Mouse (Mus musculus): Measurements from ENCODE around the gene Pdcl2. TPM values are rescaled to one million over a fixed set of nuclear protein-coding genes. Genes with fewer than 3 reads are reported as not detected.

Gene Pdcl2
- polyA plus RNA-seq, 1 experiment, result not detected

DNA sequence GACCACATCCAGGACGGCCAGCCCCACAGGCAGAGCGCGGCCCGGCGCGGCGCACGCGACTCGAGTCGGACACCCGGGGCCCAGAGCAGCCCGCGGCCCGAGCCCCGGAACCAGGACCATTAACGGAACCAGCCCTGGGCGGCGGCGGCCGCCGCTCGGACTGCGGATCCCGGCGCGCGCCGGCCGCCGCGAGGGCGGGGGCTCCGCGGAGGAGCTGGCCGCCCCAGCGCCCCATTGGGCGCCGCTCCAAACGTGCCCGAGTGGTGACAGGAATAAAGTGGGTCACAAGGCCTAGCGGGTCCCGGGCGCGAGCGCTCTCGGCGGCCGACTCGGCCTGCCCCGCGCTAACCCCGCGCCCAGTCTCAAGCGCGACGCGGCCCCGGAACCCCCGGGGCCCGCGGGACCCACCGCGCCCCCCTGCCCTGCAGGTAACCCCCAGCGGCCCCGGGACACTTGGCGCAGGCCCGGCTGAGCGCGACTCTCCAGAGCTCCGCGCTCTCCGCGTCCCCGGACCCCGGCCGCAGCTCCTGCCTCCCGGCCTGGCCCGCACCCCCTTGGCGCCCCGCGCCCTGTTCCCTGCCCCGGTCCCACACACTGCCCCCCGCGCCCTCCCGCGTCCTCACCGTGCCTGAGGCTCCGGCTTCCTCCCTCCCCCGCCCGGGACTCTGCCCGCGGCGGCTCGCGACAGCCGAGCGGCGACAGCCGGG, 27.1 kb downstream of the Pdcl2 start:
- DNase-seq (ENCODE audit: extremely low spot score in 1 of 2, low spot score in 1 of 2), result peak; percentile 11 to 75

DNA sequence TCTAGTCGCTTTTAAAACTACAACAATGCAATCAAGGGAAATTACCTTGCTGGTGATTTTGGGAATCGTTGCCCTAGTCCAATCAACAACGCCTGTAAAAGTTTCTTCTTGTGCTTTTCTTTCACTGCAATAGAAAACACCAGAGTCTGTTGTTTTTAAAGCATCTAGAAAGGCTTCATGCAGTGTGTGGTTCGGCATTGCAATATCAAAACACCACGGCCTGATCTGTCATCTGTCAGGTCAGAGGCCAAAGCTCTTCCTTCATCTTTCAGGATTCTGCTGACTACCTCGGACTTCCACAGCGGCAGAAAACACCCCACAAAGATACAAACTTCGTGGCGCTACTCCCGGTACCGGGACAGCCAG, 27.6 kb downstream of the Pdcl2 start:
- no peak for DNase-seq (ENCODE audit: extremely low spot score in 1 of 2, low spot score in 1 of 2)

DNA sequence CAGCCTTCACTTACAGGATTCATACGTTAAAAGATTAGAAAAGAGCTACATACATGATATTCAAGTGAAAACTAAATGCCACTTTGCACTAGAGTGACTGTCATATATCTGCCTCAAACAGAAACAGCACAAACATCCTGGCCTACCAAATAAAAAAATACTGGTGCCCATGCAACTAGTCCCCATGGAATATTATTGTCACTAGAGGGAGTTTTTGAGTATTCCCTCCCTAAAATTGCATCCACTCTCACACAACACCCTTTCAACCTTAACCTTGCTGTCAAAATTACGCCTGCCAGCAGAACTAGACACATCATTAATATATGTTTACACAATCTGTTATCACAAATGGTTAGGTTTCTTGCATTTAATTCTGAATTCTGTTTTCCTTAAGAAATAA, 28.9 kb downstream of the Pdcl2 start:
- DNase-seq (ENCODE audit: extremely low spot score in 1 of 2, low spot score in 1 of 2), result no peak

DNA sequence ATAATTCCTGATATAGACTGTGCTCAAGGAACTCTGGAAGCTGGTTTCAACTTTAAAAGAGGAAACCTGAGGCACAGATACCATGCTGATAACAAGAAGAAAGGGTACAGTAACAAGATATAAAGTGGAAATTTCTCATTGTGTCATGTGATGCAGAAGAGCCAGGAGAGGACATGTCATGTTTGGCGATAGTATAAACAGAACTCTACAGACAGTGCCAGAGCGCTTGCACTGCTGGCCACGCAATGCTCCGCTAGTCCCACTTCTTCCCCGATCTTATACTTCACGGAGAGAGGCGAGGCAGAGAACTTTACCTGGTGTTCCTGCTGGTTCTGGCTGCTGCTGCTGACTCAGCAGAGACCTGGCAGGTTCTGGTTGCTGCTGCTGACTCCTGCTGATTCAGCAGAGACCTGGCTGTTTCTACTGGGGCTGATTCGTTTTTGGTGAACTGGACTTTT, 41.7 kb downstream of the Pdcl2 start:
- DNase-seq (ENCODE audit: extremely low spot score in 1 of 2, low spot score in 1 of 2), result no peak

DNA sequence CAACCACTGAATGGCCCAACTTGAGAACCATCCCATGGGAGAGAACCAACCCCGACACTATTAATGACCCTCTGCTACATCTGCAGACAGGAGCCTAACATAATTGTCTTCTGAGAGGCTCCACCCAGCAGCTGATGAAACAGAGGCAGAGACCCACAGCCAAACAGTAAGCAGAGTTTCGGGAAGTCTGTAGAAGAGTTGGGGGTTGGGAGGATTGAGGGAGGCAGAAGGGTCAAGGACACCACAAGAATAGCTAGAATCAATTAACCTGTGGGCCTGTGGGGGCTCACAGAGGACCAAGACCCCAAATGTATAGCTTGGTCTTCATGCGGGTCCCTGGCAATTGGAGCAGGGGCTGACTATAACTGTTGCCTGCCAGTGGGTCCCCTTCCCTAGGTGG, 42.7 kb downstream of the Pdcl2 start:
- DNase-seq (ENCODE audit: extremely low spot score in 1 of 2, low spot score in 1 of 2), result no peak

DNA sequence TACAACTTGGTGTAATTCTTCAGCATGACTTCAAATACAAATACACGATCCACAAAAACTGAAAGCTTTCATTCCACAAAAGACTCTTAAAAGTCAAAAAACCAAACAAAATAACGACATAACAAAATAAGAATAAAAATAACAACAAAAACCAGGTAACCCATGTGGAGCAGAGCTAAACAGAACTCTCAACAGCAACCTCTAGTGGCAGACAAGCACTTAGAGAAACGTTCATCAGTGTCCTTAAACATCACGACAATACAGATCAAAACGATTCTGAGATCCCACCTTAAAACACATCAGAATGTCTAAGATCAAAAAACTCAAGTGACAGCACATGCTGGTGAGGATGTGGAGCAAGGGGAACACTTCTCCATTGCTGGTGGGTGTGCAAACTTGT, 43.9 kb downstream of the Pdcl2 start:
- no peak for DNase-seq (ENCODE audit: extremely low spot score in 1 of 2, low spot score in 1 of 2)

DNA sequence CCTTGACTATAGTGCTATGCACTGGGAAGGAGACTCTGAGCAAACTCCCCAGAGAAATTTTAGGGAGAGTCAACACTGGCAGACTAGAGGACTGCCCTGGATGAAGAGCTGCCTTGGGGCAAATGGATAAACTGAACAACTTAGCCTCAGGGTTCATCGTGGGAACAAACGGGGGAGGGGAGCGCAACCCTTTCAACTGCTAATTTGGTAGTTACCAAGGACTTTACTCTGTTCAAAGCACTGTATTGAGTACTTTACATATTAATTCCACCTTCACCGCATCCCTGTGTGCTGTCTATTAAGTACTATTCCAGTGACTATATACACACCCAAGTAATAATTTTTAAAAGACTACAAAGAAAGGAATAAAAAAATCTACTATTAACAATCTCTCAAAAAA, 45.3 kb downstream of the Pdcl2 start:
- no peak for DNase-seq (ENCODE audit: extremely low spot score in 1 of 2, low spot score in 1 of 2)

DNA sequence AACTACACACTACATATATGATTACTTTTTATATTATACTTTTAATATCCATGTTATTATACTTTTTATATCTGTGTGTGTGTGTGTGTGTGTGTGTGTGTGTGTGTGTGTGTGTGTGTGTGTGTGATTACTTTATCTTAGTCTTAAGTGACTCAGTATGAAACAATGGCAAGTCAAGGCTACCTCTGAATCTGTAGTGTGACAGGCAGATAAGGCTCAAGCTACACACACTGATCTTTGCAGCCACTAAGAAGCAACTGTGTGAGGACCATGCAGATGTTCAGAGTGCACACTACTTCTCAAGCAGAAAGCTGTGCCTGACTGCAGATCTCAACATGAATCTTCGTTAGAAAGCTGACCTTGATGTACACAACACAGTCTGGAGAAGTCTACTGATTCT, 47.1 kb downstream of the Pdcl2 start:
- DNase-seq (ENCODE audit: extremely low spot score in 1 of 2, low spot score in 1 of 2), result no peak

DNA sequence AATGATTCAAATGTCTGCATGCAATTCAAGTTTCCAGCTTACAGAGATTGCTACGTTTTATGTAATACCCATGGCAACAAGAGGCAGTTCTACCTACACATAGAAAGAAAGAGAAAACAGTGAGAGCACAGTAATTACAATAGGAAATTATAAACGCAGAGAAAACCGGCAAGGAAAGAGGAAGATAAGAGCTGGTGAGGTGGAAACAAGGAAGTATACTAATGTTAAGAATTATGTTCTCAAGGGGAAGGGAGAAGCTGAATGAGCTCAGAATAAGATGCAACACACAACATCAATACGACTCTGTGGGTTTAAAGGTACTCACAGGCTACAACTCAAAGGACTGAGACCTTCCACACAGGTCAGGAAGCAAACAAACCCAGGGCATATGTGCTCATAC, 56.0 kb downstream of the Pdcl2 start:
- DNase-seq (ENCODE audit: extremely low spot score in 1 of 2, low spot score in 1 of 2), result no peak

Other genes with a start within 250 kb of the Pdcl2 start
- gene Srd5a3, start 190.9 kb downstream of the Pdcl2 start, polyA plus RNA-seq (2012; rRNA removed), result 18.9 and 19.8 TPM in 2 replicates
- gene Tmem165, start 147.3 kb downstream of the Pdcl2 start, polyA plus RNA-seq (2012; rRNA removed), result 40.3 and 41.2 TPM in 2 replicates
- 21.7 and 24.0 TPM in 2 replicates for gene Clock, start 26.4 kb downstream of the Pdcl2 start, polyA plus RNA-seq (2012; rRNA removed)
- gene Nmu, start 32.6 kb upstream of the Pdcl2 start, polyA plus RNA-seq (2012; rRNA removed), result 0.18 TPM in 1 of 2 replicates, not detected in the other
- not detected in 2 replicates for gene Gm7271, start 152.9 kb upstream of the Pdcl2 start, polyA plus RNA-seq (2012; rRNA removed)
- 92.8 and 114 TPM in 2 replicates for gene Exoc1, start 198.2 kb upstream of the Pdcl2 start, polyA plus RNA-seq (2012; rRNA removed)